Mouse (Mus musculus) cerebellum, adult 2 months (tissue): Measurements from ENCODE around the gene Rcn1. TPM values are rescaled to one million over a fixed set of nuclear protein-coding genes. Genes with fewer than 3 reads are reported as not detected.

Experiments used
- DNase-seq, 2 experiments: peaks; one replicate each; pipeline ENCODE4 v3.0.0; 2021
- H3K27ac ChIP-seq: fragments of 200-500 bp; 2 replicates; pipeline ENCODE4 v1.5.1; 2012; ENCODE audit warnings: low read length, control low read depth, inconsistent platforms; ENCODE audit not compliant: insufficient read depth
- H3K27me3 ChIP-seq: fragments of 200-500 bp; 2 replicates; pipeline ENCODE4 v1.6.1; 2012; ENCODE audit warnings: inconsistent platforms, mild to moderate bottlenecking, low read length, moderate library complexity; ENCODE audit not compliant: control insufficient read depth, insufficient read depth
- H3K4me1 ChIP-seq: fragments of 200-500 bp; 2 replicates; pipeline ENCODE4 v1.6.1; 2011; ENCODE audit warnings: low read length; ENCODE audit not compliant: control insufficient read depth, insufficient read depth
- H3K4me3 ChIP-seq: fragments of 200-500 bp; replicated peaks from 2 replicates; pipeline ENCODE3; 2011; ENCODE audit warnings: mild to moderate bottlenecking, low read depth, low read length, control low read depth; ENCODE audit not compliant: insufficient read depth
- CTCF ChIP-seq: fragments of 200-500 bp; IDR thresholded peaks from 2 replicates; pipeline ENCODE4 v1.5.1; 2011; ENCODE audit warnings: low read depth, mild to moderate bottlenecking, control low read depth, low read length, moderate library complexity, borderline replicate concordance; ENCODE audit not compliant: insufficient read depth
- POLR2A ChIP-seq: fragments of 200-500 bp; IDR thresholded peaks from 2 replicates; pipeline ENCODE4 v1.6.1; 2011; ENCODE audit warnings: low read length, control low read depth, borderline replicate concordance; ENCODE audit not compliant: insufficient read depth
- WGBS: fragments of 180-500 bp; shearing (Covaris S2); methylation state at CpG from one replicate; pipeline ENCODE4 v1.1.7; 2018; 5-methylcytosine and 5-hydroxymethylcytosine counted together
- polyA plus RNA-seq: library from polyadenylated mRNA; depleted of rRNA; stranded (reverse); fragments of >200 nt; gene quantifications from 2 replicates; pipeline ENCODE4 v1.2.3, GENCODE M21; 2012

Rcn1 gene
- polyA plus RNA-seq, 1 experiment: 7.4 TPM

- 16% methylated on average over 4 of the region's 4 CpGs for WGBS
- Histone ChIP-seq H3K4me1 (peaks cover 5% of the 10 kb centered on the region), H3K27ac (no peak overlapping the region), H3K4me3 (no peak overlapping the region), H3K27me3 (no peaks in the 10 kb centered on the region)
- DNase-seq: peak in 1 of 2 experiments; percentile 37
- TF ChIP-seq POLR2A (no peak), CTCF (no peak)
Measured at GRCm38 (mm10) chr2:105408511-105408910, 9.4 kb upstream of the Rcn1 start.

GRCm38 (mm10) chr2:105402180-105402579, 3.1 kb upstream of the Rcn1 start:
- Histone ChIP-seq H3K4me1 (no peaks in the 10 kb centered on the region), H3K4me3 (no peak overlapping the region), H3K27me3 (no peaks in the 10 kb centered on the region), H3K27ac (no peak overlapping the region)
- WGBS: 91% methylated on average over 2 of the region's 2 CpGs
- no peak for DNase-seq
- TF ChIP-seq POLR2A (no peak), CTCF (no peak)

- Histone ChIP-seq H3K27ac (no peak overlapping the region), H3K4me3 (no peak overlapping the region), H3K27me3 (no peaks in the 10 kb centered on the region), H3K4me1 (no peaks in the 10 kb centered on the region)
- 93% methylated on average over 4 of the region's 4 CpGs for WGBS
- no peak for DNase-seq
- TF ChIP-seq POLR2A (no peak), CTCF (no peak)
Measured at GRCm38 (mm10) chr2:105400558-105400957, 1.4 kb upstream of the Rcn1 start.

- no peaks in the 10 kb centered on the region for H3K27me3 ChIP-seq
- no peaks in the 10 kb centered on the region for H3K4me1 ChIP-seq
- no peak overlapping the region for H3K27ac ChIP-seq
- WGBS: under 1% methylated on average over 31 of the region's 31 CpGs
- TF ChIP-seq POLR2A (no peak), CTCF (no peak)
- H3K4me3 ChIP-seq: peak overlapping the region; percentile 54
- DNase-seq: peak in 1 of 2 experiments; percentile 7
Measured at GRCm38 (mm10) chr2:105398636-105399084, 459 bp downstream of the Rcn1 start.

- 65% methylated on average over 5 of the region's 5 CpGs for WGBS
- H3K27ac ChIP-seq: no peak overlapping the region
- TF ChIP-seq POLR2A: no peak
- no peak for TF ChIP-seq CTCF
- H3K4me3 ChIP-seq: no peak overlapping the region
- H3K4me1 ChIP-seq: no peaks in the 10 kb centered on the region
- no peak for DNase-seq
- H3K27me3 ChIP-seq: no peaks in the 10 kb centered on the region
Measured at GRCm38 (mm10) chr2:105397446-105398211, 1.5 kb downstream of the Rcn1 start.

GRCm38 (mm10) chr2:105396066-105396465, 3.1 kb downstream of the Rcn1 start:
- TF ChIP-seq CTCF: no peak

GRCm38 (mm10) chr2:105394375-105394774, 4.7 kb downstream of the Rcn1 start:
- Histone ChIP-seq H3K27ac (no peak overlapping the region), H3K4me1 (no peaks in the 10 kb centered on the region), H3K4me3 (no peak overlapping the region), H3K27me3 (no peaks in the 10 kb centered on the region; the same call in 1 of the 2 replicates)
- WGBS: 88% methylated on average over 4 of the region's 4 CpGs
- DNase-seq: no peak
- TF ChIP-seq POLR2A (no peak), CTCF (no peak)

More at GRCm38 (mm10) chr2:105396066-105396465, 3.1 kb downstream of the Rcn1 start:
- WGBS: 95% methylated on average over 9 of the region's 9 CpGs
- Histone ChIP-seq H3K27me3 (no peaks in the 10 kb centered on the region), H3K4me3 (no peak overlapping the region), H3K4me1 (no peaks in the 10 kb centered on the region), H3K27ac (no peak overlapping the region)
- no peak for DNase-seq

- no peak overlapping the region for H3K27ac ChIP-seq
- no peak overlapping the region for H3K4me3 ChIP-seq
- no peaks in the 10 kb centered on the region for H3K4me1 ChIP-seq
- TF ChIP-seq POLR2A: no peak
- TF ChIP-seq CTCF: no peak
- no peaks in the 10 kb centered on the region; the same call in 1 of the 2 replicates for H3K27me3 ChIP-seq
- DNase-seq: no peak
- 61% methylated on average over 2 of the region's 2 CpGs for WGBS
Measured at GRCm38 (mm10) chr2:105392514-105392913, 6.6 kb downstream of the Rcn1 start.
